Mouse (Mus musculus) liver, embryonic 13.5 days (tissue): Measurements from ENCODE around the gene Eftud2. TPM values are rescaled to one million over a fixed set of nuclear protein-coding genes. Genes with fewer than 3 reads are reported as not detected.
A peak's percentile ranks its signal among the peaks of the same experiment; 100 is the strongest.

ENCODE experiments used
- ATAC-seq: fragments of 200-750 bp; cut with Nextera tagmentation; 2 replicates; pipeline ENCODE4 v1.8.0; 2017; ENCODE audit warnings: low read depth, mild to moderate bottlenecking, moderate number of reproducible peaks, moderate library complexity
- DNase-seq: peaks from one replicate; pipeline ENCODE4 v3.0.0; 2022
- H3K27ac ChIP-seq: fragments of 300-500 bp; sonication (generic); 2 replicates; pipeline ENCODE4 v1.5.1; 2015; ENCODE audit warnings: moderate library complexity, mild to moderate bottlenecking, inconsistent platforms
- H3K27me3 ChIP-seq: fragments of 300-500 bp; sonication (generic); 2 replicates; pipeline ENCODE4 v1.6.1; 2015; ENCODE audit warnings: mild to moderate bottlenecking, inconsistent platforms
- H3K36me3 ChIP-seq: fragments of 300-500 bp; sonication (generic); 2 replicates; pipeline ENCODE4 v1.6.1; 2015; ENCODE audit warnings: mild to moderate bottlenecking, inconsistent platforms
- H3K4me1 ChIP-seq: fragments of 300-500 bp; sonication (generic); replicated peaks from 2 replicates; pipeline ENCODE4 v1.6.1; 2015; ENCODE audit warnings: inconsistent platforms
- H3K4me2 ChIP-seq: fragments of 300-500 bp; sonication (generic); 2 replicates; pipeline ENCODE4 v1.6.1; 2015; ENCODE audit warnings: inconsistent platforms, mild to moderate bottlenecking, moderate library complexity
- H3K4me3 ChIP-seq: fragments of 300-500 bp; sonication (generic); replicated peaks from 2 replicates; pipeline ENCODE4 v1.5.1; 2015; ENCODE audit warnings: mild to moderate bottlenecking, inconsistent platforms
- H3K9ac ChIP-seq: fragments of 300-500 bp; sonication (generic); 2 replicates; pipeline ENCODE4 v1.6.1; 2015; ENCODE audit warnings: mild to moderate bottlenecking, inconsistent platforms
- H3K9me3 ChIP-seq: fragments of 300-500 bp; sonication (generic); replicated peaks from 2 replicates; pipeline ENCODE4 v1.6.1; 2016; ENCODE audit warnings: inconsistent platforms
- WGBS: fragments of 180-500 bp; shearing (Covaris S2); methylation state at CpG from one replicate; pipeline ENCODE4 v1.1.7; 2015; ENCODE audit not compliant: insufficient replicate concordance; 5-methylcytosine and 5-hydroxymethylcytosine counted together
- polyA plus RNA-seq: library from polyadenylated mRNA; unstranded; fragments of >200 nt; fragmentation: Nextera tagmentation; extraction: Ambion mirVana; gene quantifications from 2 replicates; pipeline ENCODE4 v1.2.1, GENCODE M21; 2015

Eftud2 gene
- polyA plus RNA-seq, 1 experiment from 2014 or later, result 144 TPM

DNA sequence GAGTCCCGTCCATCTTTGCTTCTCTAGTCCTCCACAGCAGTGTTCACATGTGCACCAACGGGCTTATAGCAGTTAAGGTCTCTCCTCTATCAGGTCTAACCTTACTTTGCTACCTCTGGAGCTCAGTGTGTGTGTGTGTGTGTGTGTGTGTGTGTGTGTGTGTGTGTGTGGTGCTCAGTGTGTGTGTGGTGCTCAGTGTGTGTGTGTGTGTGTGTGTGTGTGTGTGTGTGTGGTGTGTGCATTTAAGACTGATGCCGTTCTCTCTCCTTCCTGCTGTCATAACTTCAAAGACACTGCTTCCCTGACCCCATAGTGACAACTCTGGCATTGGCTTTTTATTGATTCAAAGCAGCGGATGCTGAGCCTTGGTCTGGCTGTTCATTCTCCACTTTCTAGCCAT, 45.2 kb downstream of the Eftud2 start, which contains the start of gene Higd1b:
Gene Higd1b, plus strand, starts transcription at position 301 of the 400 bp plus-strand sequence.
- peaks cover 43% of the 10 kb centered on the region for H3K36me3 ChIP-seq
- H3K4me2 ChIP-seq, result no peak within 1 kb of the TSS
- H3K9me3 ChIP-seq, result no peaks in the 10 kb centered on the region
- no peak for DNase-seq
- no peak within 1 kb of the TSS for H3K4me3 ChIP-seq
- no peaks in the 10 kb centered on the region for H3K4me1 ChIP-seq
- H3K27me3 ChIP-seq, result 0 out of 2 replicates have a peak, but pooled peaks cover 8% of the 10 kb centered on the region
- ATAC-seq, result no peak
- no peak within 1 kb of the TSS for H3K9ac ChIP-seq
- no peak within 1 kb of the TSS for H3K27ac ChIP-seq
- WGBS, result 76% methylated on average over 4 of the region's 4 CpGs

DNA sequence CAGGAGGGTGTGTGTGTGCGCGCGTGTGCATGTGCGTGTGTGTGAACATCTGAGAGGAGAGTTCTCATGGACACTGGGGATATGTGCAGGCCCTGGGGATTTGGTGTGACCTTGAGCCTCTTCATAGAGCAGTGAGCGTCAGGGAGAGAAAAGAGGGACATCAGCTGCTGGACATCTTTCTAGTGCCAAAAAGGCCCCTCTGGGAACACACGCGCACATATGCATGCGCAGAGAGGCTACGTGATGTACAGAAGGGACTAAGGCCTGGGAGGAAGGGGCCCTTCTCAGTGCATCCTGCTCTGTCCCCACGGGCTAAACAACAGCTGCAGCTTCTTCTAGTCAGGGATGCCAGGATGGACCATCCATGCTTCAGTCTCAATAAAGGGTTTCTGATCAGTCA, 46.6 kb downstream of the Eftud2 start:
- no peak for DNase-seq
- Histone ChIP-seq H3K9ac (no peak overlapping the region), H3K9me3 (no peaks in the 10 kb centered on the region), H3K36me3 (peaks cover 30% of the 10 kb centered on the region), H3K27ac (no peak overlapping the region), H3K4me1 (no peaks in the 10 kb centered on the region), H3K4me2 (no peak overlapping the region), H3K4me3 (no peak overlapping the region), H3K27me3 (0 out of 2 replicates have a peak, but pooled peaks cover 8% of the 10 kb centered on the region)
- no peak for ATAC-seq
- 81% methylated on average over 10 of the region's 10 CpGs for WGBS

DNA sequence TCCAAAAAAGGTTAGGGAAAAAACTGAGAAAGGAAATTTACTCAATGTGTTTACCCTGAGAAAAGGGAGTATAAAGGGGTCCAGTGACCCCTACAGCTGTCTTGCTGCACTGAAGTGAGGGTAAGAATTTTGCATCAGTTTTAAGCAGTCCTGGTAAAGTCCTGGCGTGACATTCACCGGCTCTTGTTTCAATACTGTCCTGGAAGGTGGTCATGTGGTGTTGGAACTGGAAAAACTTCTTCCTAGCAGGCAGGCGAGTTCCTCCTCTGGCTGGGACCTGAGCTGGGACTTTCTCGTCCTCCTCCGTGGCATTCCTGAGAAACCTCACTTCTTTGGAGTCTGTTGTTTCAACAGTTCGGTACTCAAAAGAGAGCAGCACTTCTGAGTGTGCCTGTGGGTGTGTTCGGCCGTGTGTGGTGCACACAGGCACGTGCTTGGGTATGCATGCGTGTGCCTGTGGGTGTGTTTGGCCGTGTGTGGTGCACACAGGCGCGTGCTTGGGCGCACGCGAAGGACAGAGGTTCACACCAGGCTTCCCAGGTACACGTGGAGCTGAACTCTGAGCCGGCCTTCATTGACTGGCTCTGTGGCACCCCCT, 48.0 kb downstream of the Eftud2 start:
- Histone ChIP-seq H3K9ac (no peak overlapping the region), H3K4me3 (no peak overlapping the region), H3K9me3 (no peaks in the 10 kb centered on the region), H3K4me1 (no peaks in the 10 kb centered on the region), H3K27ac (no peak overlapping the region), H3K4me2 (no peak overlapping the region), H3K36me3 (peaks cover 16% of the 10 kb centered on the region), H3K27me3 (0 out of 2 replicates have a peak, but pooled peaks cover 9% of the 10 kb centered on the region)
- DNase-seq (no peak), ATAC-seq (no peak)
- 58% methylated on average over 18 of the region's 18 CpGs for WGBS

DNA sequence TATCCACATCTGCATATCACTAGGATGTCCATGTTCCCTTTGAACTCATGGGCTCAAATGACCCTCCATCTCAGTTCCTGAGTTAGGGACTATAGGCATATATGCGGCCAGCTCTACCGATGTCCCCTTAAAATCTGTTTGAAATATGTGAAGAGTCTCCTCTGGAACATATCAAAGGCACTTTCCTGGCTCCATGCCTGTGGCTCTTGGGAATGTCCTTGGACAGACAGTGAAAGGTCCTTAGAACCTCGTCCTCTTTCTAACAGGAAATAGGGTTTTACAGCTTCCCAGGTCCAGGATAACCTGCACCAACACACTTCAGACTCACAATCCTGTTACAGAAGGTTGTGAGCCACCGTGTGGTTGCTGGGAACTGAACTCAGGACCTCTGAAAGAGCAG, 50.5 kb downstream of the Eftud2 start:
- no peaks in the 10 kb centered on the region for H3K9me3 ChIP-seq
- no peaks in the 10 kb centered on the region for H3K36me3 ChIP-seq
- H3K4me2 ChIP-seq, result no peak overlapping the region
- H3K27ac ChIP-seq, result no peak overlapping the region
- no peak overlapping the region for H3K4me3 ChIP-seq
- H3K27me3 ChIP-seq, result peaks cover 15% of the 10 kb centered on the region; the same call in 1 of the 2 replicates
- no peaks in the 10 kb centered on the region for H3K4me1 ChIP-seq
- H3K9ac ChIP-seq, result no peak overlapping the region
- 55% methylated on average over 4 of the region's 4 CpGs for whole genome bisulfite sequencing
- ATAC-seq, result no peak
- no peak for DNase-seq

DNA sequence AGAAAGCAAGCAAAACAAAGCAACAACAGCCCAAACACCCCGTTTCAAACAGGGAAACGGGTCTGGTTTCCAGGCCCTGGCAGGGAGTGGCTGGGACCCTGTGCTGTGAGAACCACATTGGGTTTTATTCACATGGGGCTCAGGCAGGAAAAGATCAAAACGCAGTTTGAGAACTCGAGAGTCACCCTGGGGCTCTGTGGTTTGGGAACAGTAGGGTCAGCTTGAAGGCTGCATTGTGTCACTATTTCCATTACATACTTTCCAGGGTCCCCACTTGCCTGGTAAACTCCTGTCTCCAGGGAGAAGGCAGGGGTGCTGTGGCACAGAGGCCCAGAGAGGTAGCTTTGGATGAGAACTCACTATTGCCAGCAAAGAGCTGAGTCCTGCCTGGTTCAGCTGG, 53.7 kb downstream of the Eftud2 start:
- Histone ChIP-seq H3K4me3 (no peak overlapping the region), H3K9me3 (no peaks in the 10 kb centered on the region), H3K4me1 (no peaks in the 10 kb centered on the region), H3K9ac (no peak overlapping the region), H3K4me2 (no peak overlapping the region), H3K27me3 (peaks cover 35% of the 10 kb centered on the region), H3K36me3 (no peaks in the 10 kb centered on the region), H3K27ac (no peak overlapping the region)
- DNase-seq (no peak), ATAC-seq (no peak)
- 40% methylated on average over 4 of the region's 4 CpGs for WGBS

DNA sequence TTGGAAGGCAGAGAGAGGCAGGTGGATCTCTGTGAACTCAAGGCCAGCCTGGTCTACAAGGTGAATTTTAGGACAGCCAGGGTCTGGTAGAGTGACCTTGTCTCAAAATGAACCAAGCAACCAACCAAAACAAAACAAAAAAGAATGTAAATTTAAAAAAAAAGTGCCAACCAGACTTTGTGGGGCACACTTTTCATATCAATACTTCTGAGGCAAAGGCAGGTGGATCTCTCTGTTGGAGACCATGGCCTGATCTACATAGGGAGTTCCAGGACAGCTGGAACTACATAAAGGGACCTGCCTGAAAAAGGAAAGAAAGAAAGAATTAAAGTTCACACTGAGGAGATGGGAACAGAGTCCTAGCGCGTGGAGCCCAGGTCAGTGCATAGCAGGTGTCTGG, 54.3 kb downstream of the Eftud2 start:
- DNase-seq (no peak), ATAC-seq (no peak)
- H3K36me3 ChIP-seq, result no peaks in the 10 kb centered on the region
- H3K4me3 ChIP-seq, result no peak overlapping the region
- no peaks in the 10 kb centered on the region for H3K9me3 ChIP-seq
- no peak overlapping the region for H3K9ac ChIP-seq
- 57% methylated on average over 2 of the region's 2 CpGs for WGBS
- no peaks in the 10 kb centered on the region for H3K4me1 ChIP-seq
- peaks cover 38% of the 10 kb centered on the region for H3K27me3 ChIP-seq
- no peak overlapping the region for H3K27ac ChIP-seq
- H3K4me2 ChIP-seq, result no peak overlapping the region

DNA sequence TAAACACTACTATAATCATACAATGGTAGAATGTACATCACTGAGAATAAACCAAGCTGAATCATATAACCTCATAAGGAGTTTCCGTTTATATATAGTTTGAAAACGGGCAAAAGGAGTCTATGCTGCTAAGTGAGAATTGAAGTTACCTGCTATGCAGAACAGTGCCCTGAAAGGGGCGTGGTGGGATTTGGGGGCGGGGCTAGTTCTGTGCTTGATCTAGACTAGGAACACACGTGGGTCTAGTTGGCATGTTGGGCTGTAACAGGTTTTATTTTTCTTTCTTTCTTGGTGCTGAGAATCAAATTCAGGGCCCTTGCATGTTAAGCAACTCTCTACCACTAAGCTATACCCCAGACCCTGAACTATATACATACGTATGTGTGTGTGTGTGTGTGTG, 59.6 kb downstream of the Eftud2 start:
- WGBS, result 38% methylated on average over 6 of the region's 6 CpGs
- Histone ChIP-seq H3K27ac (no peak overlapping the region), H3K4me1 (peaks cover 11% of the 10 kb centered on the region), H3K4me3 (no peak overlapping the region), H3K4me2 (no peak overlapping the region), H3K36me3 (no peaks in the 10 kb centered on the region), H3K9ac (no peak overlapping the region), H3K9me3 (no peaks in the 10 kb centered on the region), H3K27me3 (peaks cover 80% of the 10 kb centered on the region)
- DNase-seq (no peak), ATAC-seq (no peak)

DNA sequence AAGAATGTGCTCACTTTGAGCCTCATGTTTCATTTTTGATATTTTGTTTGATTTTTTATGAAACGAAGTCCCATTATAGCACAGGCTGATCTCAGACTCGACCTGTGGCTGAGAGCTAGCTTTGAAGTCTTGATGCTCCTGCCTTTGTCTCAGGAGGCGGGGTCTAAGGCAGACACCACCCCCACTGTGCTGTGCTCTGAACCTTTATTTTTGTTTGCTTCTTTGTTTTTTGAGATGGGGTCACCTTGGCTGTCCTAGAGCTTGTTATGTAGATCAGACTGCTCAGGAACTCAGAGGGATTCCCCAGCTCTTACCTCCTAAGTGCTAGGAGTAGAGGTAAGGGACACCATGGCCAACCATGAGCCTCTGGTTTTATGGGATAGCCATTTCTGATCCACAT, 60.4 kb downstream of the Eftud2 start:
- no peak for ATAC-seq
- H3K27me3 ChIP-seq, result peaks cover 82% of the 10 kb centered on the region
- no peak overlapping the region for H3K27ac ChIP-seq
- no peak overlapping the region for H3K4me3 ChIP-seq
- DNase-seq, result no peak
- 8% methylated on average over 3 of the region's 3 CpGs for WGBS
- H3K36me3 ChIP-seq, result no peaks in the 10 kb centered on the region
- peaks cover 11% of the 10 kb centered on the region for H3K4me1 ChIP-seq
- H3K9me3 ChIP-seq, result no peaks in the 10 kb centered on the region
- H3K9ac ChIP-seq, result no peak overlapping the region
- H3K4me2 ChIP-seq, result no peak overlapping the region

DNA sequence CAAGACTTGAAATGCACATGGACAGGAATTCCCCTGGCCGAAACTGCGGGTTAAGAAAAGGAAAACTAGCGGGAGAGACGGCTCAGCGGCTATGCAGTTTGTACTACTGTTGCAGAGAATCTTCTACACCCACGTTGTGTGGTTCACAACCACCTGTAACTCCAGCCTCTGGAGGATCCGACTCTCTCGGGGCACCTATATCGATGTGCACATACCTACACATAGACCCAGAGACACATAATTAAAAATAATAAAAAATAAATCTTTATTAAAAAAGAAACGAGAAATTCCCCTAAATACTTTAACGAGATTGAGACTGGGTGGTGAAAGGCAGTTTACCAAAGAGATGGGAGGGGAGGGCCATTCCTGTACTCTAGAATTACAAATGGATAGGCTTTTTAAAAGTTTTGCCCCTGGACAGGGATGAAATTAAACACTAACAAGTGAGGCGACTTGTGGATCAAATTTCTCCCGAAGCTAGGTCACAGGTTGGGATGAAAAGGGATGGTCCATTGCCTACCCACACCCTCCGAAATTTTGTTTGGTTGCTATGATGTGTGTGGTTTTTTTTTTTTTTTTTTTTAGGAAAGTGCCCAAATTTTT, 60.9 kb downstream of the Eftud2 start:
- Histone ChIP-seq H3K4me1 (peaks cover 11% of the 10 kb centered on the region), H3K27me3 (peaks cover 84% of the 10 kb centered on the region), H3K9me3 (no peaks in the 10 kb centered on the region), H3K36me3 (no peaks in the 10 kb centered on the region), H3K4me2 (peak overlapping the region; percentile 67), H3K27ac (no peak overlapping the region), H3K9ac (no peak overlapping the region), H3K4me3 (0 out of 2 replicates have a peak overlapping the region, but pooled peaks have one; percentile 57)
- WGBS, result 6% methylated on average over 14 of the region's 14 CpGs
- DNase-seq (no peak), ATAC-seq (no peak)

DNA sequence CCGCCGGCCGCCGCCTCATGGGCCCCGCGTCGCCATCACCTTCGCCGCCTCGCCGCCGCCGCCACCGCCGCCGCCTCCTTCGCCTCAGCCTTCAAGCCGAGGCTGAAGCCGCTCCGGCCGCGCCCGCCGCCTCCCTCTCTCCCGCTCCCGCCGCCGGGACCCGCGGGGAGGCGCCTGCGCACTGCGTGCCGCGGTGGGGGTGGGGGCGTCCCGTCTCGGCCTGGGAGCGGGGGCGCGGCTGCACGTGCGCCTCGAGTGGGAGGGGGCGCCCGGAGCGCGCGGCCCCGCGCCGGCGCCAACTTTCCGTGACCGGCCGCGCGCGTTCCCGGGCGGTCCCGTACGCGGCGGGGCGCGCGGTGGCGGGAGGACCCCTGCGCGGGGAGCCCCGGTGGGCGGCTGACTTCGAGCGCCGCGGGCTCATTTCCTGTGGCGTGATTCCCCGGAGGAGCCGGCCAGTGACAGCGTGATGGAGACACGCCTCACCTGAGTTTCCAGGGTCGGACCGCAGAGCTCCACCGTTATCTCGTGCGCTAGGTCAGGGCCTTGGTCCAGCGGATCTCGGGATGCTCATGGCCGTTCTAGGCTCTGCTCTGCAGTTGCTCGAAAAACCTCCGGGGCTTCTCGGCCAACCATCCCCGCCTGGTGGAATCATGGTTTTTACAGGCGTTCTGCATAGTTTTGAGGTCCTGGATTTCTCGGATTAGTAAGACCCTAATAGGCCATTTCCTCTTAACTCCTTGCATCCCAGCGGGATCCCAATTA, 61.6 kb downstream of the Eftud2 start, which contains the start of gene Gjc1:
Gene Gjc1, minus strand, starts transcription at position 680 of the 762 bp plus-strand sequence.
- H3K4me3 ChIP-seq, result peak within 1 kb of the TSS; percentile 57
- H3K36me3 ChIP-seq, result no peaks in the 10 kb centered on the region
- H3K4me1 ChIP-seq, result peaks cover 11% of the 10 kb centered on the region
- H3K9ac ChIP-seq, result peak within 1 kb of the TSS; percentile 58
- H3K27ac ChIP-seq, result peak within 1 kb of the TSS; percentile 61; the same call in 1 of the 2 replicates
- no peaks in the 10 kb centered on the region for H3K9me3 ChIP-seq
- H3K4me2 ChIP-seq, result peak within 1 kb of the TSS; percentile 67
- peaks cover 83% of the 10 kb centered on the region for H3K27me3 ChIP-seq
- WGBS, result under 1% methylated on average over 92 of the region's 97 CpGs
- ATAC-seq, result no peak
- no peak for DNase-seq
